Mouse (Mus musculus) CH12.LX (cell line): Measurements from ENCODE around the gene Mvp. TPM values are rescaled to one million over a fixed set of nuclear protein-coding genes. Genes with fewer than 3 reads are reported as not detected.

Experiments
- DNase-seq: peaks from one replicate; pipeline ENCODE4 v3.0.0-alpha.2; 2013; ENCODE audit errors: extremely low read depth
- H3K27ac ChIP-seq: 2 replicates; pipeline ENCODE4 v1.5.1; 2012; ENCODE audit warnings: low read depth, mild to moderate bottlenecking, control low read depth, moderate library complexity; ENCODE audit not compliant: insufficient read depth
- H3K27me3 ChIP-seq: replicated peaks from 2 replicates; pipeline ENCODE3; 2012; ENCODE audit warnings: inconsistent platforms
- H3K36me3 ChIP-seq, 2 experiments: replicated peaks in 1 of 2; 2 replicates each; pipeline versions ENCODE3 to v1.6.1; 2012; ENCODE audit warnings: inconsistent platforms in 1 of 2, low read length in 1 of 2, mild to moderate bottlenecking in 1 of 2, mixed read lengths in 1 of 2, moderate library complexity in 1 of 2; ENCODE audit not compliant: control insufficient read depth in 1 of 2, insufficient read depth in 1 of 2
- H3K4me1 ChIP-seq, 2 experiments: 2 replicates each; pipeline ENCODE4 v1.6.1; 2012; ENCODE audit warnings: inconsistent platforms in 1 of 2, moderate library complexity in 1 of 2; ENCODE audit not compliant: insufficient read depth in 2 of 2, control insufficient read depth in 1 of 2
- H3K4me2 ChIP-seq: 2 replicates; pipeline ENCODE4 v1.6.1; 2012; ENCODE audit warnings: low read depth, mild to moderate bottlenecking, control low read depth; ENCODE audit not compliant: poor library complexity, insufficient read depth, severe bottlenecking
- H3K4me3 ChIP-seq, 3 experiments: fragments of 150-350 bp in 1 of 3; sonication (generic) in 1 of 3; replicated peaks in 1 of 3; 2 replicates each; pipeline versions ENCODE3 to v1.5.1; 2011 to 2012; ENCODE audit warnings: low read depth in 2 of 3, low read length in 2 of 3, mild to moderate bottlenecking in 2 of 3, moderate library complexity in 2 of 3, control low read depth in 1 of 3, improper control_type of control experiment in 1 of 3, inconsistent platforms in 1 of 3, mixed read lengths in 1 of 3; ENCODE audit not compliant: poor library complexity in 1 of 3
- H3K79me2 ChIP-seq: replicated peaks from 2 replicates; pipeline ENCODE4 v1.6.1; 2012; ENCODE audit warnings: mild to moderate bottlenecking, moderate library complexity; ENCODE audit not compliant: control insufficient read depth, poor library complexity, insufficient read depth, severe bottlenecking; ENCODE audit errors: extremely low read depth
- H3K9ac ChIP-seq: 2 replicates; pipeline ENCODE4 v1.6.1; 2012; ENCODE audit warnings: low read depth, mild to moderate bottlenecking, control low read depth, moderate library complexity; ENCODE audit not compliant: insufficient read depth
- H3K9me3 ChIP-seq: replicated peaks from 2 replicates; pipeline ENCODE3; 2012; ENCODE audit warnings: low read length, inconsistent platforms, mixed read lengths
- E2F4 ChIP-seq: IDR thresholded peaks from 2 replicates; pipeline ENCODE4 v1.6.1; 2011; ENCODE audit warnings: low read depth, low read length, improper control_type of control experiment; ENCODE audit not compliant: insufficient replicate concordance
- EP300 ChIP-seq: IDR thresholded peaks from 2 replicates; pipeline ENCODE4 v1.6.1; 2011; ENCODE audit warnings: low read length, improper control_type of control experiment
- ETS1 ChIP-seq: conservative IDR thresholded peaks from 2 replicates; pipeline ENCODE4 v1.6.1; 2012; ENCODE audit warnings: low read depth, mild to moderate bottlenecking, inconsistent platforms, low read length, improper control_type of control experiment, moderate library complexity
- HCFC1 ChIP-seq: IDR thresholded peaks from 2 replicates; pipeline ENCODE4 v1.6.1; 2012; ENCODE audit warnings: low read depth, mild to moderate bottlenecking, inconsistent platforms, low read length, improper control_type of control experiment
- IRF4 ChIP-seq: IDR thresholded peaks from 2 replicates; pipeline ENCODE4 v1.6.1; 2014; ENCODE audit warnings: low read depth, mild to moderate bottlenecking, inconsistent platforms, low read length, improper control_type of control experiment
- JUN ChIP-seq: IDR thresholded peaks from 2 replicates; pipeline ENCODE4 v1.6.1; 2011; ENCODE audit warnings: low read depth, mild to moderate bottlenecking, low read length, improper control_type of control experiment, moderate library complexity; ENCODE audit not compliant: insufficient read depth
- KAT2A ChIP-seq: IDR thresholded peaks from 2 replicates; pipeline ENCODE4 v1.6.1; 2012; ENCODE audit warnings: low read length, improper control_type of control experiment, inconsistent platforms; ENCODE audit not compliant: insufficient replicate concordance
- MEF2A ChIP-seq: IDR thresholded peaks from 2 replicates; pipeline ENCODE4 v1.6.1; 2014; ENCODE audit warnings: low read depth, mild to moderate bottlenecking, inconsistent platforms, low read length, improper control_type of control experiment, borderline replicate concordance
- PAX5 ChIP-seq: IDR thresholded peaks from 2 replicates; pipeline ENCODE4 v1.6.1; 2012; ENCODE audit warnings: low read length, inconsistent platforms, mixed read lengths
- POLR2A ChIP-seq: IDR thresholded peaks from 2 replicates; pipeline ENCODE4 v1.6.1; 2011; ENCODE audit warnings: low read depth, mild to moderate bottlenecking, improper control_type of control experiment, low read length
- SIN3A ChIP-seq: IDR thresholded peaks from 2 replicates; pipeline ENCODE4 v1.6.1; 2012; ENCODE audit warnings: low read length, improper control_type of control experiment, inconsistent platforms
- SMC3 ChIP-seq: IDR thresholded peaks from 2 replicates; pipeline ENCODE4 v1.6.1; 2011; ENCODE audit warnings: low read depth, low read length, improper control_type of control experiment
- TBP ChIP-seq: conservative IDR thresholded peaks from 2 replicates; pipeline ENCODE4 v1.6.1; 2011; ENCODE audit warnings: low read depth, low read length, improper control_type of control experiment
- USF1 ChIP-seq: IDR thresholded peaks from 2 replicates; pipeline ENCODE4 v1.6.1; 2014; ENCODE audit warnings: low read depth, mild to moderate bottlenecking, inconsistent platforms, low read length, improper control_type of control experiment
- ZMIZ1 ChIP-seq: IDR thresholded peaks from 2 replicates; pipeline ENCODE4 v1.6.1; 2012; ENCODE audit warnings: low read depth, mild to moderate bottlenecking, inconsistent platforms, low read length, improper control_type of control experiment
- dilution Hi-C: fragments of 300-500 bp; cut with MboI; formaldehyde crosslinking; loops from 2 replicates; pipeline ENCODE4 v1.14.3; 2020; ENCODE audit warnings: low sequenced_read_pairs; ENCODE audit not compliant: extremely low pct_unique_long_range_greater_than_20kb, extremely low pct_ligation_motif_present
- in situ Hi-C: fragments of 300-500 bp; cut with MboI; formaldehyde crosslinking; loops from 3 replicates; pipeline ENCODE4 v1.14.3; 2019; ENCODE audit warnings: low sequenced_read_pairs, low pct_ligation_motif_present, low pct_unique_long_range_greater_than_20kb, mixed read lengths
- polyA plus RNA-seq: library from polyadenylated mRNA; unstranded; fragments of >175 nt; gene quantifications from 2 replicates; pipeline ENCODE4 v1.2.1, GENCODE M21; 2012; ENCODE audit warnings: low read depth; ENCODE audit not compliant: insufficient read length
- total RNA-seq, 2 experiments: library from RNA; depleted of rRNA; stranded (reverse); fragments of 300-350 nt in 1 of 2; fragments of >200 nt in 1 of 2; gene quantifications; 2 replicates each; pipeline ENCODE4 v1.2.3; 2012 to 2014

The Mvp gene
- total and polyA plus RNA-seq, 3 experiments = 33.3 to 53.7 (median 52.1) TPM

DNA sequence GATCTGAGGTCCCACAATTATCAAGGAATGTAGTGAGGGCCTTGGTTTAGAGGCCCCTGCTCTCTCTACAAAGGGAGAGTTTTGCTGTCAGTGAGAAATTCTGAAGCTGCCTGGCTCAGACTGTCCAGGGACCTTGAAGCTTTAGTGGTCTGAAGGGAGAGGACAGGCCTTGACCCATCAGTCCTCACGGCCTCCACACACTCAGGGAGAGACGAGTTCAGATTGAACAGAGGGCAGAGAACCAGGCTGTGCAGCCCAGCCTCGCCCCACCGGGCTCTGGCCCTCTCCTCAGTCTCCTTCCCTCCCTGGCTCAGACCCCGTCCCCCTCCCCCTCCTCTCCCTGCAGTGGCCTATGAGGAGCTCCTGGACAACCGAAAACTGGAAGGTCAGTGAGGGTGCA lies 47.1 kb downstream of the Mvp start:
- no peak for TF ChIP-seq EP300
- TF ChIP-seq TBP = no peak
- no peak for TF ChIP-seq USF1
- no peak for TF ChIP-seq SMC3
- no peak for TF ChIP-seq ETS1
- TF ChIP-seq JUN = no peak
- TF ChIP-seq ZMIZ1 = no peak
- no peak for TF ChIP-seq POLR2A
- TF ChIP-seq E2F4 = no peak
- no peak for TF ChIP-seq KAT2A
- no peak for TF ChIP-seq HCFC1
- Histone ChIP-seq H3K4me1 (peaks cover 14 to 27% of the 10 kb centered on the region in 2 experiments), H3K4me3 (no peak overlapping the region), H3K4me2 (no peak overlapping the region), H3K79me2 (no peaks in the 10 kb centered on the region), H3K36me3 (peaks cover 40 to 81% of the 10 kb centered on the region in 2 experiments), H3K9ac (no peak overlapping the region), H3K27me3 (no peaks in the 10 kb centered on the region), H3K27ac (no peak overlapping the region), H3K9me3 (no peaks in the 10 kb centered on the region)
- in situ Hi-C loops = loop anchor here (10.0 kb wide), 1 partner anchor 263 kb away; the partner anchor contains the start of gene Coro1a
- no peak for DNase-seq
- dilution Hi-C loops = no loop called here

DNA sequence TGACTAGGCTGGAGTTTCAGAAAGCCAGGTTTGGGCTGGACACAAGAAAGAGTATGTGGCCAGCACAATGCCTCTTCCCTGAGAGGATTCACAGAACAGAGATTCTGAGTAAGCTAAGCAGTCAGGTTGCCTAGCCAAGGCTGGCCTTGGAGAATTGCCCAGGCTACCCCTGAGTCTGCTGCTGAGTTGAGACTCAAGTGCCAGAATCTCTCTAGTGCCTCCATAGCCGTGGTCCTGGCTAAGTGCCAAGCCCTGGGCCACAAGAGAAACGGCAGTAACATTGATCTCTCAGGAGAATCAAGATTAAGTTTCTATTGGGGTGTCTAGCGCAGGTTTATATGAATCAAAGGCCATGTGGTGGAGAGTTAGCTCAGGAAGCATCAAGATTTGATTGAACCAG lies 48.9 kb downstream of the Mvp start:
- Histone ChIP-seq H3K4me1 (peaks cover 14 to 35% of the 10 kb centered on the region in 2 experiments), H3K4me3 (no peak overlapping the region), H3K4me2 (no peak overlapping the region), H3K9ac (no peak overlapping the region), H3K27me3 (no peaks in the 10 kb centered on the region), H3K27ac (no peak overlapping the region), H3K79me2 (no peaks in the 10 kb centered on the region), H3K36me3 (peaks cover 47 to 83% of the 10 kb centered on the region in 2 experiments), H3K9me3 (no peaks in the 10 kb centered on the region)
- in situ Hi-C loops (loop anchor here (10.0 kb wide), 1 partner anchor 261 kb away; the partner anchor contains the start of gene Coro1a), dilution Hi-C loops (no loop called here)
- DNase-seq = no peak
- no peak for TF ChIP-seq TBP
- TF ChIP-seq SIN3A = no peak
- no peak for TF ChIP-seq SMC3
- no peak for TF ChIP-seq MEF2A
- TF ChIP-seq PAX5 = no peak
- TF ChIP-seq IRF4 = no peak
